In genomic region chr12:45093732-45094131, GRCm38 (mm10) we compare ENCODE assay signal across 21 mouse cellular contexts. TPM values are rescaled to one million over a fixed set of nuclear protein-coding genes. Genes with fewer than 3 reads are reported as not detected.
A peak's percentile ranks its signal among the peaks of the same experiment; 100 is the strongest.
DNase-seq lines count a peak whose midpoint lies in the region; ATAC-seq and TF ChIP-seq lines count a peak whose summit lies in the region.
"Had no signal": no experiment of that assay in that cellular context is flagged by ENCODE, and none has a peak within 500 bp of the region (broad histone marks: within the 10 kb centered on the region; RNA-seq: fewer than 3 reads in every experiment).

No protein-coding gene starts in this region.

- no peak for TF ChIP-seq CTCF in left cerebral cortex, adult 2 months (IDR thresholded peaks at IDR 0.05)
- TF ChIP-seq CTCF in cortical plate, adult 2 months (IDR thresholded peaks at IDR 0.05; ENCODE audit: extremely low read depth, insufficient read depth, low read length): no peak

- peak overlapping the region; percentile 32; the same call in 1 of the 2 replicates for H3K27ac ChIP-seq in left cerebral cortex, adult 2 months
- peak overlapping the region; percentile 89 for H3K27ac ChIP-seq in cortical plate, adult 2 months (ENCODE audit: insufficient read depth, low read length)
- H3K27ac ChIP-seq: embryonic facial prominence, embryonic 15.5 days; forebrain, embryonic 10.5 days; hindbrain, embryonic 15.5 days had no signal

- H3K4me1 ChIP-seq in cortical plate, adult 2 months (ENCODE audit: control insufficient read depth, insufficient read depth, low read length): no peaks in the 10 kb centered on the region
- H3K4me1 ChIP-seq: embryonic facial prominence, embryonic 15.5 days; forebrain, embryonic 10.5 days; heart, embryonic 12.5 days; hindbrain, embryonic 15.5 days had no signal

- ATAC-seq in frontal cortex, adult (ENCODE audit: low TSS enrichment): peak; percentile 77
- ATAC-seq: forebrain, embryonic 14.5 days; intestine, embryonic 16.5 days had no signal

- TF ChIP-seq POLR2A in cortical plate, adult 2 months (IDR thresholded peaks at IDR 0.05; ENCODE audit: extremely low read depth, insufficient read depth, low read length): no peak

- DNase-seq in frontal cortex, postnatal 14 days (ENCODE audit: low spot score in 2 of 2): no peak
- DNase-seq in left cerebral cortex, adult 2 months (ENCODE audit: extremely low spot score in 1 of 2, low spot score in 2 of 2): no peak
- no peak for DNase-seq in left cerebral cortex, adult 18-20 months (ENCODE audit: low spot score in 2 of 2)
- peak; percentile 86 for DNase-seq in brain, adult 2 months (ENCODE audit: low read depth, low spot score)
- no peak for DNase-seq in thymus, postnatal 36 days
- DNase-seq: adrenal gland, adult 8-10 months; adrenal gland, postnatal 36 days; cerebellum, adult 11-12 months; cerebellum, postnatal 25 days; embryo, embryonic 11 days; gastrocnemius, postnatal 25 days; heart, postnatal 36 days had no signal

- no peak overlapping the region for H3K4me3 ChIP-seq in left cerebral cortex, adult 2 months
- H3K4me3 ChIP-seq in cortical plate, adult 2 months (ENCODE audit: insufficient read depth, low read length): no peak overlapping the region
- H3K4me3 ChIP-seq: embryonic facial prominence, embryonic 15.5 days; erythroblast, embryonic 14.5 days; forebrain, embryonic 10.5 days; heart, embryonic 12.5 days; hindbrain, embryonic 15.5 days had no signal

- intact Hi-C loops in left cerebral cortex, adult 2 months (cut with DNase I): no loop called here

RNA-seq across cellular contexts. Expression of gene Stxbp6, which starts 19.2 kb away (rescaled TPM):
- 10 to 100 TPM; 67.7 to 75.2 TPM for total RNA-seq in left cerebral cortex, adult 2 months (2021)
- 10 to 100 TPM; 66.3 to 69.6 TPM for total RNA-seq in left cerebral cortex, adult 18-20 months (2021)
- polyA plus RNA-seq in cortical plate, adult 2 months (2012; rRNA removed): 47.0 and 56.4 TPM in 2 replicates
- polyA plus RNA-seq: erythroblast, embryonic 14.5 days had no signal
